Mouse (Mus musculus) megakaryocyte-erythroid progenitor cell, adult 5-6 weeks (primary cell): Measurements from ENCODE around the gene Aggf1. TPM values are rescaled to one million over a fixed set of nuclear protein-coding genes. Genes with fewer than 3 reads are reported as not detected.

Source experiments
- total RNA-seq, 2 experiments: library from RNA; stranded (forward) in 1 of 2; stranded (reverse) in 1 of 2; fragments of 200-1000, 215-1000 nt in 1 of 2; fragments of >200 nt in 1 of 2; fragmentation: Nextera tagmentation in 1 of 2; gene quantifications; 2 replicates each; pipeline ENCODE4 v1.2.3; 2014 to 2017

Aggf1 gene
- total RNA-seq, 2 experiments from 2014 or later = 58.0 to 72.8 TPM

Other genes with a start within 250 kb of the Aggf1 start
- gene Pde8b, start 125.0 kb downstream of the Aggf1 start, total RNA-seq (2014; fragmentation: Nextera tagmentation) = 0.42 TPM in 1 of 2 replicates, not detected in the other
- not detected in 2 replicates for gene Pde8b, start 125.0 kb downstream of the Aggf1 start, total RNA-seq (2017)
- 13.3 and 15.1 TPM in 2 replicates for gene Zbed3, start 51.7 kb downstream of the Aggf1 start, total RNA-seq (2014; fragmentation: Nextera tagmentation)
- 0.76 and 2.6 TPM in 2 replicates for gene Zbed3, start 51.7 kb downstream of the Aggf1 start, total RNA-seq (2017)
- gene Crhbp, start 69.6 kb upstream of the Aggf1 start, total RNA-seq (2014; fragmentation: Nextera tagmentation) = not detected in 2 replicates
- not detected in 2 replicates for gene Crhbp, start 69.6 kb upstream of the Aggf1 start, total RNA-seq (2017)
- not detected in 2 replicates for gene S100z, start 103.4 kb upstream of the Aggf1 start, total RNA-seq (2014; fragmentation: Nextera tagmentation)
- not detected in 2 replicates for gene S100z, start 103.4 kb upstream of the Aggf1 start, total RNA-seq (2017)
- 0.66 TPM in 1 of 2 replicates, not detected in the other for gene F2rl1, start 149.9 kb upstream of the Aggf1 start, total RNA-seq (2014; fragmentation: Nextera tagmentation)
- 0.47 TPM in 1 of 2 replicates, not detected in the other for gene F2rl1, start 149.9 kb upstream of the Aggf1 start, total RNA-seq (2017)
- 25.5 and 37.9 TPM in 2 replicates for gene F2r, start 243.1 kb upstream of the Aggf1 start, total RNA-seq (2014; fragmentation: Nextera tagmentation)
- 41.8 and 85.3 TPM in 2 replicates for gene F2r, start 243.1 kb upstream of the Aggf1 start, total RNA-seq (2017)